Mouse (Mus musculus): ENCODE results near the gene Furin. TPM values are rescaled to one million over a fixed set of nuclear protein-coding genes. Genes with fewer than 3 reads are reported as not detected.

Gene Furin
- polyA plus RNA-seq, 1 experiment, result 145 TPM

DNA sequence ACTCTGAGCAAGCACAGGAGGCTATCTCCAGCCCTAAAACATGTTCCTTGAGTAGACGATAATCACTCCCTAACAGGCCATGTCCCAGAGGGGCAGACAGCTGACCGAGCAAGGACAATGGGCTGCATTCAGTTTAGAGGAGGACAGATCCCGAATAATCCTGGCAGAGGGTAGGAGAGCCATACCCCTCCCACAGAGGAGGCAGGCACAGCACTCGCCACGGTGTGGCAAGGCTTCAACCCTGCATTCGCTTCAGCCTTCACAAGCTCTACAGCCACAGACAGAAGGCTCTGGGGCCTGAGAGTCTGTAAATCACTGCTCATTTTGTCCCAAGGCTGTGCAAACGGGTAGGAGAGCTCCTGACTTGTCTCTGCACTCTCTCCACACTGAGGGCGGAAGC is 48.1 kb downstream of the Furin start:
- Histone ChIP-seq H3K4me3 (ENCODE audit: insufficient read depth, low read depth, low read length) (no peak overlapping the region), H3K4me1 (ENCODE audit: control insufficient read depth, insufficient read depth, low read length) (no peaks in the 10 kb centered on the region), H3K27me3 (replicated peaks; ENCODE audit: control insufficient read depth, insufficient read depth, low read length) (no peaks in the 10 kb centered on the region), H3K27ac (ENCODE audit: insufficient read depth, low read depth, low read length) (no peak overlapping the region), H3K36me3 (ENCODE audit: control insufficient read depth, insufficient read depth, low read length) (no peaks in the 10 kb centered on the region)
- DNase-seq, result no peak
- 64% methylated on average over 8 of the region's 8 CpGs for WGBS
- no peak for TF ChIP-seq CTCF (conservative IDR thresholded peaks at IDR 0.05; ENCODE audit: insufficient read depth, insufficient read length, low read depth, low read length)
- no peak for TF ChIP-seq POLR2A (IDR thresholded peaks at IDR 0.05; ENCODE audit: low read depth, low read length)

DNA sequence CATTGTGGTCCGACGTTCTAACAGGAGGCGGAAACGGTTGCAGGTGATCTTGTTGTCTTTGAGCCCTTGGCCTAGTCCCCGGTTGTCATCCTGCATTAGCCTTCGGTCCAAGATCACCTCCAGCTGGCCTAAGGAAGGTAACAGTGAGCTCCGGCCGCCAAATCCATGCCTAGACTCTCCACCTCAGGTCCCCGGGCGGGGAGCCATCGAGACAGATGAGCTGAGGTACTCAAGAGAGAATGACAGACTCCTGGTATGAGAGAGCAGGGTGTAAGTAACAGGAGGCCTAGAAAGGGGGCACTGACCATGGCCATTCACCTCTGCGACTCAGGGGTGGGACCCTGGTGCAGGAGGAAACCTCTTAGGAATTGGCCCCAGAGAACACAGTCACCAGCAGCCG is 48.9 kb downstream of the Furin start:
- TF ChIP-seq POLR2A (IDR thresholded peaks at IDR 0.05; ENCODE audit: low read depth, low read length) (no peak), CTCF (conservative IDR thresholded peaks at IDR 0.05; ENCODE audit: insufficient read depth, insufficient read length, low read depth, low read length) (no peak)
- no peaks in the 10 kb centered on the region for H3K27me3 ChIP-seq (replicated peaks; ENCODE audit: control insufficient read depth, insufficient read depth, low read length)
- WGBS, result 92% methylated on average over 13 of the region's 13 CpGs
- H3K4me1 ChIP-seq (ENCODE audit: control insufficient read depth, insufficient read depth, low read length), result no peaks in the 10 kb centered on the region
- DNase-seq, result no peak
- H3K27ac ChIP-seq (ENCODE audit: insufficient read depth, low read depth, low read length), result no peak overlapping the region
- no peak overlapping the region for H3K4me3 ChIP-seq (ENCODE audit: insufficient read depth, low read depth, low read length)
- H3K36me3 ChIP-seq (ENCODE audit: control insufficient read depth, insufficient read depth, low read length), result no peaks in the 10 kb centered on the region

DNA sequence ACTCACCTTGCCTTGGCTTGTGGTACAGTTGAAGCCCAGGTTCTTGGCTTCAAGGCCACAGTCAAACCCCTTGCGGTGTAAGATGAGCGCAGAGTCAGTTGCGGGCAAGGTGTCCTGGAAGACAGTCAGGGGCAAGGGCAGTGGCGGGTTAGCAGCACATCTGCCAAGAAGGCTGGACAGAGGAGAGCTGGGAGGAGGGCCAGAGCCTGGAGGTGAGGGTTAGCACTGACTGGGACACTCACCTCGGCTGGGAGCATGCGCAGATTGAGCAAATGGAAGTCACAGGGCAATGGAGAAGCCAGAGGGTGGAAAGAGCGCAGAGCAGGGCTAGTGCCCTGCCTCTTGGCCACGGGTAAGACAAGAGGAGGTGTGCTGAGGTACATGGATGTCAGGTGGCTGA is 52.3 kb downstream of the Furin start:
- H3K4me3 ChIP-seq (ENCODE audit: insufficient read depth, low read depth, low read length), result no peak overlapping the region
- no peak overlapping the region for H3K27ac ChIP-seq (ENCODE audit: insufficient read depth, low read depth, low read length)
- no peaks in the 10 kb centered on the region for H3K4me1 ChIP-seq (ENCODE audit: control insufficient read depth, insufficient read depth, low read length)
- no peaks in the 10 kb centered on the region for H3K27me3 ChIP-seq (replicated peaks; ENCODE audit: control insufficient read depth, insufficient read depth, low read length)
- DNase-seq, result no peak
- no peak for TF ChIP-seq POLR2A (IDR thresholded peaks at IDR 0.05; ENCODE audit: low read depth, low read length)
- no peak for TF ChIP-seq CTCF (conservative IDR thresholded peaks at IDR 0.05; ENCODE audit: insufficient read depth, insufficient read length, low read depth, low read length)
- no peaks in the 10 kb centered on the region for H3K36me3 ChIP-seq (ENCODE audit: control insufficient read depth, insufficient read depth, low read length)
- 92% methylated on average over 8 of the region's 8 CpGs for WGBS

DNA sequence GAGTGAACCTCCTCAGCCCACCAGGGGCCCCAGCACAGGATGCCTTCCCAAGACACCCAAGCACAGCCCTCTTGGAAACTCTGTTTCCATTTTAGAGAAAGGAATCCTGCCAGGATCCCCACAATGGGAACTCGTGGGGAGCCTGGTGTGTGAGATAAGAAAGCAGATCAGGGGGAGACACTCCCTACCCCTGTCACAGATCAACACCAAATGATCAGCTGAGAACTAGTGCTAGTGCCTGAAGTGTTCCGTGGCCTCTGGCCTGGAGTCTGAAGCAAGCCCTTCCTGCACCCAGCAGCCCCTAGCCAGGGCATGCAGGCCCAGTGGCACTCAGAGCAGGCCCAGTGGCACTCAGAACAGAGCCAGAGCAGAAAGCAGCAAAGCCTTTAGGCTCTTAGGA is 54.4 kb downstream of the Furin start:
- Histone ChIP-seq H3K4me3 (ENCODE audit: insufficient read depth, low read depth, low read length) (no peak overlapping the region), H3K27me3 (replicated peaks; ENCODE audit: control insufficient read depth, insufficient read depth, low read length) (no peaks in the 10 kb centered on the region), H3K27ac (ENCODE audit: insufficient read depth, low read depth, low read length) (no peak overlapping the region), H3K36me3 (ENCODE audit: control insufficient read depth, insufficient read depth, low read length) (no peaks in the 10 kb centered on the region), H3K4me1 (ENCODE audit: control insufficient read depth, insufficient read depth, low read length) (no peaks in the 10 kb centered on the region)
- WGBS, result 85% methylated on average over 2 of the region's 2 CpGs
- no peak for TF ChIP-seq POLR2A (IDR thresholded peaks at IDR 0.05; ENCODE audit: low read depth, low read length)
- TF ChIP-seq CTCF (conservative IDR thresholded peaks at IDR 0.05; ENCODE audit: insufficient read depth, insufficient read length, low read depth, low read length), result no peak
- DNase-seq, result no peak

DNA sequence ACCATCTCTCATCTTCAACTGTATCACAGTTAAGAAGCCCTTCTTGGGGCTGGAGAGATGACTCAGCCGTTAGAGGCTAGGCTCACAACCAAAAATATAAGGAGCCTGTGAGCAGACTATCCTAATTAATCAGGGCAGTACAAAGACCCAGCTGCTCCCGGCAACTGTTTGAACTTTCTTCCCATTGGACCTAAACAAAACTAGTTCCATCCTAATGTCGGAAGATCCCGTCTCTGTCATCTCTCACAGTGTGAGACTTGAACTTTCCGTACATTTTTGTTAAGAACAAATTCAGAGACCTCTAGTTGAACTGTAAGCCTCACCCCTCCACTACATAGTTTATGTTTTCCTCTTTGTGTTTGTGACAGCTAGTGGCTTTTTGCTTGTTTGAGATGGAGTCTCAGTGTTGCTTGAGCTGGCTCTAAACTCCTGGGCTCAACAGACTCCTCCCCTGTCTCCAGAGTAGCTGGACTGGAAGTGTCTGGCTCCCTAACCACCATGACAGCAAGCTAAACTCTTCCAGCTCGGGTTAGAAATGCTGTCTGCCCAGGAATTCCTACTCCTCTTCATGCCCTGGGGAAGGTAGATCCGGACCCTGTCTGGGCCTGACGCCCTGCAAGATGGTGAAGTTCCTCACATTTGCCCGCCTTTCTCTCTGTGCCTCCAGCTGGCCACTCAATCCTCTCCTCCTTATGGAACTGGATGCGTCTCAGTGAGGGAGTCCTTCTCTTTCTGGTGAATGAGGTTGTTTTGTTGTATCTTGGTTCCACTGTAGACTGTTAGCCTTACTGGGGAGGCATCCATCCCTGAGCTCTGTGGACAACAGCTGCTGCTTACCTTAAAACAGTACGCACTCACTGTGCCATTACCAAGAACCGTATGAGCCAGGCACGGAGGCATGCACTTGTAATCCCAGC is 57.3 kb downstream of the Furin start:
- no peak for TF ChIP-seq CTCF (conservative IDR thresholded peaks at IDR 0.05; ENCODE audit: insufficient read depth, insufficient read length, low read depth, low read length)
- TF ChIP-seq POLR2A (IDR thresholded peaks at IDR 0.05; ENCODE audit: low read depth, low read length), result no peak
- DNase-seq, result no peak
- Histone ChIP-seq H3K4me3 (ENCODE audit: insufficient read depth, low read depth, low read length) (no peak overlapping the region), H3K4me1 (ENCODE audit: control insufficient read depth, insufficient read depth, low read length) (0 out of 2 replicates have a peak, but pooled peaks cover 5% of the 10 kb centered on the region), H3K36me3 (ENCODE audit: control insufficient read depth, insufficient read depth, low read length) (no peaks in the 10 kb centered on the region), H3K27me3 (replicated peaks; ENCODE audit: control insufficient read depth, insufficient read depth, low read length) (no peaks in the 10 kb centered on the region), H3K27ac (ENCODE audit: insufficient read depth, low read depth, low read length) (no peak overlapping the region)
- 61% methylated on average over 13 of the region's 13 CpGs for WGBS

DNA sequence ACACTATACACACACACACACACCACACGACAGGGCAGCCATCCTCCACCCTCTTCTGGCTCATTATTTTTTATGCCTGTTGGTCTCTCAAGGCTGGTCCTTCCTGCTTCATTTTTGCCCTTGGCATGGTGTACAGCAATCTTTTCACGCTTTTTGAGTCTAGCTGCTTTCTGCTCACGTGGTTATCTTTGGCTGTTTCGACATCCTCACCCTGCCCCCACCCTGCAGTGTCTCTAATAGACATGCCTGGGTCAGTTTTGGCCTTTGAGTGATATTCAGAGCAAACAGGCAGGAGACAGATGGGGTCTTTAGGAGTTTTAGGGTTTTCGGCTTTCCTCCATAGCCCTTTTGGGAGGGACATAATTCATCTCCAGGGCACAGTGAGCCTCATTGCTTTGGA is 58.4 kb downstream of the Furin start:
- no peak for TF ChIP-seq CTCF (conservative IDR thresholded peaks at IDR 0.05; ENCODE audit: insufficient read depth, insufficient read length, low read depth, low read length)
- TF ChIP-seq POLR2A (IDR thresholded peaks at IDR 0.05; ENCODE audit: low read depth, low read length), result no peak
- Histone ChIP-seq H3K36me3 (ENCODE audit: control insufficient read depth, insufficient read depth, low read length) (no peaks in the 10 kb centered on the region), H3K4me1 (ENCODE audit: control insufficient read depth, insufficient read depth, low read length) (0 out of 2 replicates have a peak, but pooled peaks cover 5% of the 10 kb centered on the region), H3K27me3 (replicated peaks; ENCODE audit: control insufficient read depth, insufficient read depth, low read length) (no peaks in the 10 kb centered on the region), H3K4me3 (ENCODE audit: insufficient read depth, low read depth, low read length) (no peak overlapping the region), H3K27ac (ENCODE audit: insufficient read depth, low read depth, low read length) (no peak overlapping the region)
- no peak for DNase-seq
- WGBS, result 73% methylated on average over 5 of the region's 5 CpGs

DNA sequence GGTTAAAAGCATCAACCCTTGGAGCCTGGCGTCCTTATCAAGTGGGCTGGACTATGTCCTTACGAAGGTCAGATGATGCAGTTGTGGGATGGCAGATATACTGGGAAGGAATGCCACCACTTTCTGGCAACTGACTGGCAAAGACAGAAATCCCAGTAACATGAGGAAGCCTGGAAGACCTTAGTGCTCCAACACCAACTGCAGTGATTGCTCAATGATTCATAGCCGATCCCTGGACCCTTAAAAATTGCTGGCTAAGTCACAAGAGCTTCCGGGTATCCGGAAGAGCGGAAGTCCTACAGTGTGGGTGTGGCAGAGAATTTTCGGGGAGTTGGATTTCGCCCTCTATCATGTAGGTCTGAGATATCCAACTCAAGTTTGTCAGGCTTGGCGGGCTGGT is 59.1 kb downstream of the Furin start:
- TF ChIP-seq CTCF (conservative IDR thresholded peaks at IDR 0.05; ENCODE audit: insufficient read depth, insufficient read length, low read depth, low read length) (no peak), POLR2A (IDR thresholded peaks at IDR 0.05; ENCODE audit: low read depth, low read length) (no peak)
- Histone ChIP-seq H3K27ac (ENCODE audit: insufficient read depth, low read depth, low read length) (no peak overlapping the region), H3K36me3 (ENCODE audit: control insufficient read depth, insufficient read depth, low read length) (no peaks in the 10 kb centered on the region), H3K4me1 (ENCODE audit: control insufficient read depth, insufficient read depth, low read length) (0 out of 2 replicates have a peak, but pooled peaks cover 5% of the 10 kb centered on the region), H3K27me3 (replicated peaks; ENCODE audit: control insufficient read depth, insufficient read depth, low read length) (no peaks in the 10 kb centered on the region), H3K4me3 (ENCODE audit: insufficient read depth, low read depth, low read length) (no peak overlapping the region)
- 76% methylated on average over 9 of the region's 9 CpGs for WGBS
- DNase-seq, result no peak
